Mouse (Mus musculus): ENCODE results near the gene Wdr62. TPM values are rescaled to one million over a fixed set of nuclear protein-coding genes. Genes with fewer than 3 reads are reported as not detected.
A peak's percentile ranks its signal among the peaks of the same experiment; 100 is the strongest.

Wdr62 gene
- total RNA-seq, 2 experiments from 2014 or later: 1.00 to 1.4 TPM

GRCm38 (mm10) chr7:30315559-30316529 is 35.6 kb upstream of the Wdr62 start:
- Histone ChIP-seq H3K27ac (no peak overlapping the region), H3K4me3 (no peak overlapping the region)
- TF ChIP-seq CTCF (conservative IDR thresholded peaks at IDR 0.05): no peak
- DNase-seq (ENCODE audit: low spot score in 2 of 2): no peak

GRCm38 (mm10) chr7:30314721-30315155 is 34.5 kb upstream of the Wdr62 start, which contains the start of gene Syne4:
TSS of gene Syne4 (plus strand) at chr7:30314807.
- Histone ChIP-seq H3K4me3 (no peak within 1 kb of the TSS), H3K27ac (no peak within 1 kb of the TSS)
- TF ChIP-seq CTCF (conservative IDR thresholded peaks at IDR 0.05): no peak
- DNase-seq (ENCODE audit: low spot score in 2 of 2): no peak

GRCm38 (mm10) chr7:30313666-30314320 is 33.6 kb upstream of the Wdr62 start:
- H3K4me3 ChIP-seq: no peak overlapping the region
- DNase-seq (ENCODE audit: low spot score in 2 of 2): no peak
- no peak overlapping the region for H3K27ac ChIP-seq
- TF ChIP-seq CTCF (conservative IDR thresholded peaks at IDR 0.05): no peak

DNA sequence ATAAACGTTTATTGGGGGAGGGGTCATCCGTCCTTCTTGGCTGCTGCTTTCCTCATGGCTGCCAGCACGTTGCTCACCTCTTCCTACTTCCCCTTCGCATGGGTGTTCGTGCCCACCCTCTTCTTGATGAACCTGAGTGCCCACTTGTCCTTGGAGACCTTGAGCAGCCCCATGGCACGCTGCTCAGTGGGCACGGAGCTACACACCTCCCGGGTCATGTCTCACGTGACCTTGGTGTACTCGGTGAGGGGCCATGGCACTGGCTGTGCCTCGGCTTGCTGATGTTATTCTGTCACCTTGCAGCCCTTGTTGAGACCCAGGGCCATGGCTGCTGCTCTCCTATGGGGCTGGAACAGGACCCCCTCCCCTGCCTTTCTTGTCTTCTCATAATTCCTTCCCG is 29.9 kb upstream of the Wdr62 start:
- TF ChIP-seq CTCF (conservative IDR thresholded peaks at IDR 0.05): no peak

GRCm38 (mm10) chr7:30309395-30310129 is 29.3 kb upstream of the Wdr62 start:
- Histone ChIP-seq H3K4me3 (peak overlapping the region; percentile 84), H3K27ac (no peak overlapping the region)
- no peak for DNase-seq (ENCODE audit: low spot score in 2 of 2)
- TF ChIP-seq CTCF (conservative IDR thresholded peaks at IDR 0.05): no peak

More for the DNA sequence above, 29.9 kb upstream of the Wdr62 start:
- DNase-seq (ENCODE audit: low spot score in 2 of 2): no peak
- no peak overlapping the region for H3K27ac ChIP-seq
- H3K4me3 ChIP-seq: no peak overlapping the region

DNA sequence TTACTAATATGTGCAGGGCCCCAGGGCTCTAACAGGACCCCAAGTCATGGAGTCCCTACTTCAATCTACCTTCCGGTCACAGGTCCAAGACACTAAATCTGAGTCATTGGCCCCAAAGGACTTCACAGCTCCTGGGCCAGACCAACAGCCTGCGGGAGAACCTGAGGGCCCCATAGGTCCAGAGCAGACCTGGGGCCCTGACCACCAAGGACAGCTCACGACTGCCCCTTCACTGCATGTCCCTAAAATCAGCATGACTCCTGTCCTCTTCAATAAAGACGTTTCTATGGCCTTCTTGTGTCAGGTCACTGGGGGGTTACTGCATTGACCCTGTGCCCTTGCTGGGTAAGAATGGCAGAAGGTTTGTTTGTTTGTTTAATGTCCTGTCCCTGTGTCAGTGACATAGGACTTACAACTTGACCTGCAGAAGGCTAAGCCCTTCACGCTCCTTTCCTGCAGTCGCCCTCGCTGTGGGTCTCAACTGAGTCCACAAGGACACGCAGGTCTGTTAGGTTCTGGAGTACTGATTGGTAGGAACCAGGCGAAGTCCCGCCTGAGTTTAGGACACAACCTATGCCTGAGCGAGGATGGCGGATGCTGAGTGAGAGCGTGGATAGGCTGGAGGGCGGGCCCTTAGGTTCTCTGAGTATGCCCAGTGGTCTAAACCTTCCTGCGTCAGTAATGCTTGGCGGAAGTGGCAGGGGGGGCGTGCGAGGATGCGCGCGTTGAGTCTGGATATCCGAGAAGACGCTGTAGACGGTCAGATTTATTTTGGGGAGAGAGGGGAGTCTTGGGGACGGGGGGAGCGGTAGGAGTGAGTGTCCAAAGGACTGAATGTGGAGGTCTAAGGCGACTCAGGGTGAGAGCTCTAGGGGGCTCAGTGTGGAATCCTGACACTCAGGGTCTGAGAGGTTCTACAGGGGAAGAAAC is 28.1 kb upstream of the Wdr62 start, which contains the start of gene Alkbh6:
Alkbh6 (plus strand) TSS at position 642 of the 930 bp plus-strand sequence.
- peak; percentile 95 to 98 for DNase-seq (ENCODE audit: low spot score in 2 of 2)
- no peak for TF ChIP-seq CTCF (conservative IDR thresholded peaks at IDR 0.05)
- Histone ChIP-seq H3K27ac (peak within 1 kb of the TSS; percentile 94), H3K4me3 (peak within 1 kb of the TSS; percentile 84)

DNA sequence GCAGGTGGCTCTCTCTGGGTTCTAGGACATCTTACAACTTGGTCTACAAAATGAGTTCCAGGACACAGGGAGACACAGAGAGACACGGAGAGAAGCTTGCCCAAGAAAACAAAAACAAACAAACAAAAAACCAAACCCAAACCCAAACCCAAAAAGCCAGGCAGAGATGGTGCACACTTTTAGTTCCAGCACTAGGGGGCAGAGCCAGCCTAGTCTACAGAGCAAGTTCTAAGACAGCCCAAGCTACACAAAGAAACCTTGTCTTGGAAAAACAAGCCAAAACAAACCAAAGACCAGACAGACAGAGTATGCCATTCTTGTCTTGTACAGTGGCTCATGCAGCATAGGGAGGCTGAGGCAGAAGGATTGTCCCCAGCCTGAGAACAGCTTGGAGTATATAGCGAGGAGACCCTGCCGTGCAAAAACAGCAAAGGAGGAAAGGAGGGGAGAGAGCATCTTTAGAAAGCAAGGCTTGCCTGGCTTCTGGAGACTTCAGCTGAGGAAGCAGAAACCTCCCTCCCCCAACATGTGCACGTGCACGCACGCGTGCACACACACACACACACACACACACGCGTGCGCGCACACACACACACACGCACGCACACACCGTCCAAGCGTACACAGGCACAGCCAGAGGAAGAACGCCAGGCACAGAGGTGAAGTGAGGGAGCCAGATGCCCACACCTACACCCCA is 26.0 kb upstream of the Wdr62 start:
- Histone ChIP-seq H3K27ac (no peak overlapping the region), H3K4me3 (no peak overlapping the region)
- no peak for DNase-seq (ENCODE audit: low spot score in 2 of 2)
- TF ChIP-seq CTCF (conservative IDR thresholded peaks at IDR 0.05): peak; percentile 76

DNA sequence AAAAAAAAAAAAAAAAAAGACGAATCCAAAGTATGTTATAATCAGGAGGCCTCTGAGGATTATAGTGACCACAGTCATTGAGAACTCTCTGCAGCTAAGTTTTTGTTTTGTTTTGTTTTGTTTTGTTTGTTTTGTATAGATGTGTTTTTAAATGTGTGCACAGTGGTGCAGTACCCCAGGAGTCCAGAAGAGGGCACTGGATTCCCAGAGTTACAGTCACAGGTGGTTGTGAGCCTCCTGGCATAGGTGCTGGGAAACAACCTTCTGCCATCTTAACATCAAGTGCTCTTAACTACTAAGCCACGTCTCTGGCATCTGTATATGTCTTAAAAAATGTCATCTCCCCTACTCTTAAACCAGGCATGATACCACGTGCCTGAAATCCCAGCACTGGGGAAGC is 20.7 kb upstream of the Wdr62 start:
- H3K4me3 ChIP-seq: no peak overlapping the region
- peak; percentile 82 for TF ChIP-seq CTCF (conservative IDR thresholded peaks at IDR 0.05)
- no peak overlapping the region for H3K27ac ChIP-seq
- DNase-seq (ENCODE audit: low spot score in 2 of 2): no peak

DNA sequence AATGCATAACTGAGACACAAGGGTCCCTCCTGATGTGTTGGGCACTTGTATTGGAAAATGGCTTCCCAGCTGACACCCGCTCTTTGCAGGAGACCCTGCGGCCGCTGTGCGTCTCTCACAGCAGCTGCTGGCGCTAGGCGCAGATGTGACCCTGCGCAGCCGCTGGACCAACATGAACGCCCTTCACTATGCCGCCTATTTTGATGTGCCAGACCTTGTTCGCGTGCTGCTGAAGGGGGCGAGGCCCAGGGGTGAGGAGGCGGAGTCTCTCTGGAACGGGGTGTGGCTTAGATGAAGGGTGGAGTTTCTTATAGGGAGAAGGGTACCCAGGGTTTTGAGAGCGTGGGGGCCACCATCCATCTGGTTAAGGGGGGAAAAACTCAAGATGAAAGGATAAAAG is 17.0 kb upstream of the Wdr62 start:
- Histone ChIP-seq H3K4me3 (no peak overlapping the region), H3K27ac (no peak overlapping the region)
- no peak for DNase-seq (ENCODE audit: low spot score in 2 of 2)
- TF ChIP-seq CTCF (conservative IDR thresholded peaks at IDR 0.05): no peak

- H3K4me3 ChIP-seq: no peak overlapping the region
- no peak for TF ChIP-seq CTCF (conservative IDR thresholded peaks at IDR 0.05)
- no peak for DNase-seq (ENCODE audit: low spot score in 2 of 2)
- no peak overlapping the region for H3K27ac ChIP-seq
Observed at GRCm38 (mm10) chr7:30296816-30297215, 16.6 kb upstream of the Wdr62 start.

GRCm38 (mm10) chr7:30295103-30295502 is 14.9 kb upstream of the Wdr62 start:
- TF ChIP-seq CTCF (conservative IDR thresholded peaks at IDR 0.05): no peak
- DNase-seq (ENCODE audit: low spot score in 2 of 2): peak in 1 of 2 experiments; percentile 27
- Histone ChIP-seq H3K4me3 (no peak overlapping the region), H3K27ac (peak overlapping the region; percentile 75)

Measured in layer of hippocampus, adult 2 months (tissue).